9 mouse cellular contexts compared by ENCODE assay signal in genomic region chr11:120679909-120680308, GRCm38 (mm10). TPM values are rescaled to one million over a fixed set of nuclear protein-coding genes. Genes with fewer than 3 reads are reported as not detected.
DNase-seq lines count a peak whose midpoint lies in the region; ATAC-seq and TF ChIP-seq lines count a peak whose summit lies in the region.
"Had no signal": no experiment of that assay in that cellular context is flagged by ENCODE, and none has a peak within 500 bp of the region (broad histone marks: within the 10 kb centered on the region; RNA-seq: fewer than 3 reads in every experiment).

No protein-coding gene starts in this region.

- no peak overlapping the region for H3K27ac ChIP-seq in gastrocnemius, adult 2 months
- H3K27ac ChIP-seq in cortical plate, adult 2 months (ENCODE audit: insufficient read depth, low read length) = no peak overlapping the region
- no peak overlapping the region for H3K27ac ChIP-seq in lung, embryonic 14.5 days (ENCODE audit: low read depth)

- H3K4me1 ChIP-seq in cortical plate, adult 2 months (ENCODE audit: control insufficient read depth, insufficient read depth, low read length) = no peaks in the 10 kb centered on the region
- no peaks in the 10 kb centered on the region for H3K4me1 ChIP-seq in lung, embryonic 14.5 days (ENCODE audit: insufficient read depth)

- no peak overlapping the region for H3K4me2 ChIP-seq in lung, embryonic 14.5 days

- no peak for DNase-seq in gastrocnemius, adult 2 months
- no peak for DNase-seq in gastrocnemius, postnatal 36 days
- peak; percentile 36 for DNase-seq in CD4-positive helper T cell, adult 2 months (ENCODE audit: low read depth, low spot score)
- peak; percentile 46 for DNase-seq in lung, embryonic 14.5 days
- no peak for DNase-seq in layer of hippocampus, adult 11-12 months (ENCODE audit: low spot score)
- DNase-seq in testis, postnatal 14 days (ENCODE audit: low spot score) = no peak
- no peak for DNase-seq in gastrocnemius, adult 8-10 months (ENCODE audit: low spot score in 2 of 2)

- 77% methylated on average over 3 of the region's 3 CpGs for WGBS in lung, embryonic 14.5 days

- no peak overlapping the region for H3K9ac ChIP-seq in lung, embryonic 14.5 days

- no peak for ATAC-seq in lung, embryonic 14.5 days (ENCODE audit: insufficient read depth)

- TF ChIP-seq CTCF in gastrocnemius, adult 2 months (IDR thresholded peaks at IDR 0.05) = peak; percentile 42
- peak; percentile 38 for TF ChIP-seq CTCF in cortical plate, adult 2 months (IDR thresholded peaks at IDR 0.05; ENCODE audit: extremely low read depth, insufficient read depth, low read length)
- peak; percentile 63 for TF ChIP-seq CTCF in lung, embryonic 14.5 days (IDR thresholded peaks at IDR 0.05; ENCODE audit: low read depth)

- no peak for TF ChIP-seq POLR2A in cortical plate, adult 2 months (IDR thresholded peaks at IDR 0.05; ENCODE audit: extremely low read depth, insufficient read depth, low read length)

- peaks cover 68% of the 10 kb centered on the region for H3K36me3 ChIP-seq in lung, embryonic 14.5 days (ENCODE audit: insufficient read depth)

- H3K9me3 ChIP-seq in lung, embryonic 14.5 days (ENCODE audit: low read depth, low read length) = no peaks in the 10 kb centered on the region

- no peaks in the 10 kb centered on the region for H3K27me3 ChIP-seq in lung, embryonic 14.5 days (ENCODE audit: insufficient read depth, low read length)

- no peak overlapping the region for H3K4me3 ChIP-seq in gastrocnemius, adult 2 months
- no peak overlapping the region for H3K4me3 ChIP-seq in cortical plate, adult 2 months (ENCODE audit: insufficient read depth, low read length)
- H3K4me3 ChIP-seq in lung, embryonic 14.5 days (ENCODE audit: low read depth, low read length) = no peak overlapping the region

- intact Hi-C loops in gastrocnemius, adult 2 months (cut with DNase I) = no loop called here
- intact Hi-C loops in gastrocnemius, postnatal 36 days (cut with DNase I) = no loop called here

RNA-seq across cellular contexts. Expression of gene Aspscr1, which starts 7.1 kb away (rescaled TPM):
- 10 to 100 TPM; 31.2 to 32.4 TPM for total RNA-seq in gastrocnemius, adult 2 months (2021)
- total RNA-seq in gastrocnemius, postnatal 36 days (2021) = 10 to 100 TPM; 24.4 to 34.0 TPM
- 46.2 and 46.8 TPM in 2 replicates for polyA plus RNA-seq in cortical plate, adult 2 months (2012; rRNA removed)
- polyA plus RNA-seq in lung, embryonic 14.5 days (2014; fragmentation: Nextera tagmentation; extraction: Ambion mirVana) = 124 and 130 TPM in 2 replicates
- total RNA-seq in gastrocnemius, adult 8-10 months (2022) = 10 to 100 TPM; 32.2 to 39.8 (median 35.2) TPM

RNA-seq across cellular contexts. Expression of gene Notum, which starts 18.9 kb away (rescaled TPM):
- total RNA-seq in gastrocnemius, adult 2 months (2021) = not detected
- not detected for total RNA-seq in gastrocnemius, postnatal 36 days (2021)
- 6.8 and 7.1 TPM in 2 replicates for polyA plus RNA-seq in cortical plate, adult 2 months (2012; rRNA removed)
- polyA plus RNA-seq in lung, embryonic 14.5 days (2014; fragmentation: Nextera tagmentation; extraction: Ambion mirVana) = 3.9 and 5.3 TPM in 2 replicates
- under 1 TPM in 1 of 4 experiments, not detected in 3; 0.22 TPM for total RNA-seq in gastrocnemius, adult 8-10 months (2022)
- polyA plus RNA-seq: thymus, postnatal 0 days had no signal

RNA-seq across cellular contexts. Expression of gene Myadml2, which starts 32.0 kb away (rescaled TPM):
- 100 to 1,000 TPM; 109 to 157 TPM for total RNA-seq in gastrocnemius, adult 2 months (2021)
- total RNA-seq in gastrocnemius, postnatal 36 days (2021) = 100 to 1,000 TPM; 129 to 137 TPM
- polyA plus RNA-seq in cortical plate, adult 2 months (2012; rRNA removed) = 3.4 and 3.6 TPM in 2 replicates
- polyA plus RNA-seq in lung, embryonic 14.5 days (2014; fragmentation: Nextera tagmentation; extraction: Ambion mirVana) = 1.1 TPM in 1 of 2 replicates, not detected in the other
- total RNA-seq in gastrocnemius, adult 8-10 months (2022) = 100 to 1,000 TPM; 112 to 153 (median 132) TPM

RNA-seq across cellular contexts. Expression of gene Cenpx, which starts 33.6 kb away (rescaled TPM):
- 10 to 100 TPM; 22.1 to 32.3 TPM for total RNA-seq in gastrocnemius, adult 2 months (2021)
- 10 to 100 TPM; 23.2 to 27.0 TPM for total RNA-seq in gastrocnemius, postnatal 36 days (2021)
- 36.2 and 40.2 TPM in 2 replicates for polyA plus RNA-seq in cortical plate, adult 2 months (2012; rRNA removed)
- polyA plus RNA-seq in lung, embryonic 14.5 days (2014; fragmentation: Nextera tagmentation; extraction: Ambion mirVana) = 168 and 173 TPM in 2 replicates
- total RNA-seq in gastrocnemius, adult 8-10 months (2022) = 10 to 100 TPM; 26.1 to 31.0 (median 27.3) TPM

RNA-seq across cellular contexts. Expression of gene Lrrc45, which starts 33.8 kb away (rescaled TPM):
- 1 to 10 TPM; 3.6 to 4.4 TPM for total RNA-seq in gastrocnemius, adult 2 months (2021)
- total RNA-seq in gastrocnemius, postnatal 36 days (2021) = 1 to 10 TPM; 3.7 to 4.1 TPM
- 114 and 137 TPM in 2 replicates for polyA plus RNA-seq in cortical plate, adult 2 months (2012; rRNA removed)
- polyA plus RNA-seq in lung, embryonic 14.5 days (2014; fragmentation: Nextera tagmentation; extraction: Ambion mirVana) = 44.1 and 46.1 TPM in 2 replicates
- 1 to 10 TPM; 1.8 to 4.4 (median 2.9) TPM for total RNA-seq in gastrocnemius, adult 8-10 months (2022)

Comparison
In these comparisons a context has a peak if more than half of its experiments do, and no peak if none do; other contexts are left out.
1. DNase-seq: peak in CD4-positive helper T cell, adult 2 months (single experiment) and lung, embryonic 14.5 days (single experiment); none in gastrocnemius, adult 2 months (single experiment), gastrocnemius, postnatal 36 days (0 of 2), layer of hippocampus, adult 11-12 months (single experiment), testis, postnatal 14 days (single experiment) and gastrocnemius, adult 8-10 months (0 of 2).
2. Peak in every context shown above with its lines, with median percentiles within 50 percentile points of each other: CTCF ChIP-seq.